Mouse (Mus musculus) midbrain, postnatal 0 days (tissue): Measurements from ENCODE around the gene Slc1a3. TPM values are rescaled to one million over a fixed set of nuclear protein-coding genes. Genes with fewer than 3 reads are reported as not detected.
A peak's percentile ranks its signal among the peaks of the same experiment; 100 is the strongest.

Experiments used
- ATAC-seq: fragments of 200-750 bp; cut with Nextera tagmentation; 2 replicates; pipeline ENCODE4 v1.8.0; 2017; ENCODE audit warnings: moderate number of reproducible peaks, mild to moderate bottlenecking, moderate TSS enrichment, moderate library complexity; ENCODE audit not compliant: low FRiP score
- DNase-seq: peaks from one replicate; pipeline ENCODE4 v3.0.0-alpha.2; 2015; ENCODE audit warnings: low spot score
- H3K27ac ChIP-seq: fragments of 300-500 bp; sonication (generic); 2 replicates; pipeline ENCODE4 v1.5.1; 2014; ENCODE audit warnings: low read depth, mild to moderate bottlenecking, low read length, mixed read lengths
- H3K27me3 ChIP-seq: fragments of 300-500 bp; sonication (generic); 2 replicates; pipeline ENCODE4 v1.6.1; 2014; ENCODE audit warnings: low read length, control low read depth, mixed read lengths; ENCODE audit not compliant: insufficient read depth
- H3K36me3 ChIP-seq: fragments of 300-500 bp; sonication (generic); 2 replicates; pipeline ENCODE4 v1.6.1; 2014; ENCODE audit warnings: low read length, control low read depth, mixed read lengths; ENCODE audit not compliant: insufficient read depth
- H3K4me1 ChIP-seq: fragments of 300-500 bp; sonication (generic); 2 replicates; pipeline ENCODE4 v1.6.1; 2014; ENCODE audit warnings: mild to moderate bottlenecking, control low read depth, antibody characterized with exemption, low read length, mixed read lengths; ENCODE audit not compliant: insufficient read depth
- H3K4me2 ChIP-seq: fragments of 300-500 bp; sonication (generic); 2 replicates; pipeline ENCODE4 v1.6.1; 2014; ENCODE audit warnings: low read depth, mild to moderate bottlenecking, low read length, mixed read lengths; ENCODE audit not compliant: poor library complexity, severe bottlenecking
- H3K4me3 ChIP-seq: fragments of 300-500 bp; sonication (generic); 2 replicates; pipeline ENCODE4 v1.5.1; 2014; ENCODE audit warnings: low read depth, mild to moderate bottlenecking, low read length, moderate library complexity
- H3K9ac ChIP-seq: fragments of 300-500 bp; sonication (generic); replicated peaks from 2 replicates; pipeline ENCODE4 v1.6.1; 2014; ENCODE audit warnings: mild to moderate bottlenecking, low read length, moderate library complexity, mixed read lengths; ENCODE audit not compliant: poor library complexity, severe bottlenecking
- H3K9me3 ChIP-seq: fragments of 300-500 bp; sonication (generic); 2 replicates; pipeline ENCODE4 v1.6.1; 2016; ENCODE audit warnings: low read length, control low read depth
- CTCF ChIP-seq: IDR thresholded peaks from 2 replicates; pipeline ENCODE4 v1.5.1; 2016; ENCODE audit warnings: antibody characterized with exemption, mild to moderate bottlenecking
- WGBS: fragments of 180-500 bp; shearing (Covaris S2); extraction: QIAGEN DNeasy Blood & Tissue Kit; methylation state at CpG from one replicate; pipeline ENCODE4 v1.1.7; 2014; 5-methylcytosine and 5-hydroxymethylcytosine counted together
- polyA plus RNA-seq: library from polyadenylated mRNA; unstranded; fragments of >200 nt; fragmentation: Nextera tagmentation; extraction: Ambion mirVana; gene quantifications from 2 replicates; pipeline ENCODE4 v1.2.1, GENCODE M21; 2015
- total RNA-seq: library from RNA; depleted of rRNA; stranded (reverse); fragments of >200 nt; gene quantifications from 2 replicates; pipeline ENCODE4 v1.2.3, GENCODE M21; 2014

Slc1a3 gene
- total and polyA plus RNA-seq, 2 experiments from 2014 or later: 147 to 195 TPM

GRCm38 (mm10) chr15:8605538-8606188 lies 104.9 kb downstream of the Slc1a3 start:
- TF ChIP-seq CTCF: no peak
- WGBS: 24% methylated on average over 6 of the region's 6 CpGs
- DNase-seq (no peak), ATAC-seq (peak; percentile 74)
- no peak overlapping the region for H3K4me2 ChIP-seq
- H3K27me3 ChIP-seq: no peaks in the 10 kb centered on the region
- H3K27ac ChIP-seq: no peak overlapping the region
- no peaks in the 10 kb centered on the region for H3K36me3 ChIP-seq
- no peaks in the 10 kb centered on the region for H3K4me1 ChIP-seq
- H3K4me3 ChIP-seq: no peak overlapping the region
- H3K9ac ChIP-seq: no peak overlapping the region
- H3K9me3 ChIP-seq: no peaks in the 10 kb centered on the region

GRCm38 (mm10) chr15:8602362-8602761 lies 108.2 kb downstream of the Slc1a3 start:
- no peak overlapping the region for H3K9ac ChIP-seq
- 88% methylated on average over 6 of the region's 6 CpGs for WGBS
- no peaks in the 10 kb centered on the region for H3K36me3 ChIP-seq
- TF ChIP-seq CTCF: no peak
- H3K9me3 ChIP-seq: no peaks in the 10 kb centered on the region
- no peaks in the 10 kb centered on the region for H3K27me3 ChIP-seq
- H3K4me3 ChIP-seq: no peak overlapping the region
- H3K27ac ChIP-seq: no peak overlapping the region
- H3K4me1 ChIP-seq: no peaks in the 10 kb centered on the region
- H3K4me2 ChIP-seq: no peak overlapping the region
- no peak for ATAC-seq
- DNase-seq: no peak

- no peak for TF ChIP-seq CTCF
- Histone ChIP-seq H3K36me3 (no peaks in the 10 kb centered on the region), H3K27me3 (no peaks in the 10 kb centered on the region), H3K9me3 (no peaks in the 10 kb centered on the region), H3K4me1 (no peaks in the 10 kb centered on the region), H3K9ac (no peak overlapping the region), H3K4me3 (no peak overlapping the region), H3K4me2 (no peak overlapping the region), H3K27ac (no peak overlapping the region)
- WGBS: 68% methylated on average over 13 of the region's 13 CpGs
- peak; percentile 35; the same call in 1 of the 2 replicates for ATAC-seq
- DNase-seq: no peak
These were observed 109.0 kb downstream of the Slc1a3 start for GRCm38 (mm10) chr15:8601312-8602146.

GRCm38 (mm10) chr15:8596375-8596900 lies 114.1 kb downstream of the Slc1a3 start:
- no peak overlapping the region for H3K9ac ChIP-seq
- DNase-seq: no peak
- H3K4me3 ChIP-seq: no peak overlapping the region
- H3K4me1 ChIP-seq: no peaks in the 10 kb centered on the region
- no peaks in the 10 kb centered on the region for H3K9me3 ChIP-seq
- H3K27ac ChIP-seq: no peak overlapping the region
- no peak overlapping the region for H3K4me2 ChIP-seq
- H3K36me3 ChIP-seq: no peaks in the 10 kb centered on the region
- no peak for TF ChIP-seq CTCF
- H3K27me3 ChIP-seq: no peaks in the 10 kb centered on the region
- no peak for ATAC-seq
- 81% methylated on average over 8 of the region's 8 CpGs for WGBS

GRCm38 (mm10) chr15:8595226-8595625 lies 115.3 kb downstream of the Slc1a3 start:
- ATAC-seq (no peak), DNase-seq (no peak)
- Histone ChIP-seq H3K36me3 (no peaks in the 10 kb centered on the region), H3K27ac (no peak overlapping the region), H3K9me3 (no peaks in the 10 kb centered on the region), H3K4me3 (no peak overlapping the region), H3K9ac (no peak overlapping the region), H3K27me3 (no peaks in the 10 kb centered on the region), H3K4me1 (no peaks in the 10 kb centered on the region), H3K4me2 (no peak overlapping the region)
- no peak for TF ChIP-seq CTCF
- WGBS: 82% methylated on average over 12 of the region's 12 CpGs
